Mouse (Mus musculus) splenic B cell, adult 2 months (primary cell): ENCODE data around the gene Clec4f.

Source experiments
- DNase-seq: peaks from one replicate; pipeline ENCODE4 v3.0.0-alpha.2; 2011; ENCODE audit warnings: low read depth, low spot score
- H3K27me3 ChIP-seq: 2 replicates; pipeline ENCODE4 v1.6.1; 2012; ENCODE audit warnings: mild to moderate bottlenecking, low read length, moderate library complexity, mixed read lengths; ENCODE audit not compliant: control insufficient read depth, poor library complexity, insufficient read depth, severe bottlenecking
- H3K36me3 ChIP-seq: 2 replicates; pipeline ENCODE4 v1.6.1; 2012; ENCODE audit warnings: mild to moderate bottlenecking, low read length, moderate library complexity, mixed read lengths; ENCODE audit not compliant: control insufficient read depth, poor library complexity, insufficient read depth, severe bottlenecking

The Clec4f gene

DNA sequence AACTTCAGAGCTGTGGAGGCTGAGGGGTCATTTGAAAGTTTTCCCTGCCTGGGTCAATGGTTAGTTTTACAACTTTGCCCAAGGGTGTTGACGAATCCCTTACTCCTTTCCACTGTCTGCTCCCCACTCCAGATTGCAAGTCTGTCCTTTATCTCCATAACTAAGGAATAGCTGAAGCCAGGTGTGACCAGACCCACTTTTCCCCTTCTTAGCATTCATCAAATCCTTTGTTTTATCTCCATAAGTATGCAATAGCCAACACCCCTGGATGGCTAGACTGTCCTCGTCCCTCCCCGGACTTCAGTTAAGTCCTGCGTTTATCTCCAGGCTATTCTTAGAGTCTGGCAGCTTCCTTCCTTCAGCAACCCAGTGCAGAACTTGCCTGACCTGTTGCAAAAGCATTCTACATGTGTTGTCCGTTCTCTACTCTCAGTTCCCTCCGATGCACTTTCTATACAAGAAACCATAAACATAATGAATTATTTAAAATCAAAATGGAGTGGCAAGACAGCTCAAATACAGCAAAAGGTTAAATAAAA is 56.3 kb downstream of the Clec4f start:
- Histone ChIP-seq H3K27me3 (no peaks in the 10 kb centered on the region), H3K36me3 (no peaks in the 10 kb centered on the region)

DNA sequence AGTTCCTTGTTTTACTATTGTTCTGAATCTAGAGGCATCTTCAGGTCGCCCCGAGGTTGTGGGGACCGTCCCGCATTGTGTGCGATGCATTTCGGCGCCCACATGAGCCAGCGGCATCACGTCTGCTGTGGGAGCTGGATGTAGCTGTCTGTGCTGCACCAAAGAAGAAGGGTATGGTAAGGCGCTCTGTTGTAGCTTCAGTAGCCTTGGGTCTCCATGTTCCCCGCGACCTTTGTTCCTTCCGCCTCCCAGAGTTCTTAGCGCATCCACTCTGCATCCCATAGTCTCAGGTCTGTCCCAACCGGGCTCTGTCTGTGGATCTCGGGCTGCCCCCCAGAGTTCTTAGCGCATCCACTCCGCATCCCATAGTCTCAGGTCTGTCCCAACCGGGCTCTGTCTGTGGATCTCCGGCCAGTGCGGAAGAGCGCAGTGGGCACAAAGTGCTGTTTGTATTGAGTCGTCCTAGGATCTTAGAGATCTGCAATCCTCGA is 56.9 kb downstream of the Clec4f start:
- DNase-seq: no peak

More for the DNA sequence above, 56.3 kb downstream of the Clec4f start:
- DNase-seq: no peak

DNA sequence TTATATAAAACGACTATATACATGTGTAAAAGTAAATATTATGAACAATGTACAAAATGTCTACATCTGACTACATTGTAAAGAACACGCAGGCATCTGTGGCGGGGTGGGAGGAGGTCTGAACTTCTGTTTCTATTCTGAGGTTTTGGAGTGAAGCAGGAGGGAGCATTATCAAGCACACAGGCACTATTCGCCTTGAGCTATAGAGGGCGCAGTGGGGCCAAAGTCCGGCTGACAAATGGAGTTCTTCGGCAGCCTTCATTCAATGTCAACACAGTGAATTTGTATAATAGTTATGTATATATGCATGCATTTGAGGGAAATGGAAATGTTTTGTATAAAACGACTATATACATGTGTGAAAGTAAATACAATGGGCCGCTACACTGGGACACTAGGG is 57.3 kb downstream of the Clec4f start:
- no peaks in the 10 kb centered on the region for H3K36me3 ChIP-seq

More for the DNA sequence above, 56.9 kb downstream of the Clec4f start:
- Histone ChIP-seq H3K27me3 (no peaks in the 10 kb centered on the region), H3K36me3 (no peaks in the 10 kb centered on the region)

DNA sequence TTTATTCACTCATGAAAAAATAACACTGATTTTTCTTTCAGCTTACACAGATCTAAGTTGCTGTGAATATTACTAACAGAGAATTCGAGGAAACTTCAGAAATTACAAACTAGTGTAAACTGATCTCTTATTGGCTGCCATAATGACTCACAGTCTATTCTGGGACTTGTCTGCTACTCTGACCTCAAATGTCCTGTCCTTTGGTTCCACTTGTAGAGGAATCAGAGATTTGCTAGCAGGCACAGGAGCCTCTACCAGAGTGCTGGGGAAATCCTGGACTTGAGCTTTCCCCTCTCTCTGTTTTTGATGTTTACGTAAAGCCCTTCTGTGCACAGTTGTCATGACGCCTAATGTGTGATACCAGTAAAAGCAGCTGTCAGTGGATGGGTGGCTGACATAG is 58.0 kb downstream of the Clec4f start:
- Histone ChIP-seq H3K27me3 (no peaks in the 10 kb centered on the region), H3K36me3 (no peaks in the 10 kb centered on the region)
- no peak for DNase-seq

More for the DNA sequence above, 57.3 kb downstream of the Clec4f start:
- DNase-seq: peak; percentile 48
- H3K27me3 ChIP-seq: no peaks in the 10 kb centered on the region

DNA sequence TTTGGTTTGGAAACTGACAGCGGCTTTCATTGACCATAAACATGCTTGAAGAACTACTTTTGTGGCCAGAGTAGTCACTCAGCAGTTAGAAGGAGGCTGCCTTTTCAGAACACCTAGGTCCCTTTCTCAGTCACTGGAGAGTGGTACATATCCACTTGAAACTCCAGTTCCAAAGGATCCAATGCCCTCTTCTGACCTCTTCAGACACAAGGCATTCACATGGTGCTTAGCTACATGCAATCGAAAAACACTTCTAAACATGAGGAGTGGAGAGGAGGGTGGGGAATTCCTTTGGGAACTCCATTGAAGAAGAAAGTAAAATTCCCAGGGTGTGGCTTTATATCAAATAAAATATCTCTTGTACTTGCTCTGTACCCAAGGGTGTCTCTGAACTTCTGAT is 61.0 kb downstream of the Clec4f start:
- H3K36me3 ChIP-seq: no peaks in the 10 kb centered on the region
- no peaks in the 10 kb centered on the region for H3K27me3 ChIP-seq
- no peak for DNase-seq
